Mouse (Mus musculus): ENCODE data around the gene Ascl5. TPM values are rescaled to one million over a fixed set of nuclear protein-coding genes. Genes with fewer than 3 reads are reported as not detected.

The Ascl5 gene
- total RNA-seq, 1 experiment from 2014 or later, result not detected

Other genes with a start within 250 kb of the Ascl5 start
- not detected in 2 replicates for gene Lad1, start 232.2 kb upstream of the Ascl5 start, total RNA-seq (2017)
- gene Tnnt2, start 214.4 kb upstream of the Ascl5 start, total RNA-seq (2017), result not detected in 2 replicates
- not detected in 2 replicates for gene Pkp1, start 131.6 kb upstream of the Ascl5 start, total RNA-seq (2017)
- not detected in 2 replicates for gene Igfn1, start 44.5 kb upstream of the Ascl5 start, total RNA-seq (2017)
- 20.9 and 22.0 TPM in 2 replicates for gene Tmem9, start 42.7 kb upstream of the Ascl5 start, total RNA-seq (2017)
- gene Cacna1s, start 1.9 kb downstream of the Ascl5 start, total RNA-seq (2017), result not detected in 2 replicates
- 13.4 and 13.5 TPM in 2 replicates for gene Kif21b, start 80.6 kb downstream of the Ascl5 start, total RNA-seq (2017)
- not detected in 2 replicates for gene Mroh3, start 162.0 kb downstream of the Ascl5 start, total RNA-seq (2017)
- gene Inava, start 183.5 kb downstream of the Ascl5 start, total RNA-seq (2017), result not detected in 2 replicates
- not detected in 2 replicates for gene Gpr25, start 210.1 kb downstream of the Ascl5 start, total RNA-seq (2017)